Mouse (Mus musculus) urinary bladder, postnatal 10 days (tissue): ENCODE measurements around the gene Slc27a2.
"Not testable (repeated sequence)": the region's sequence is repeated elsewhere in the genome, so short reads cannot be mapped to it uniquely, and the experiment has no call there.

ENCODE experiments used
- DNase-seq: peaks from one replicate; pipeline ENCODE4 v3.0.0; 2022; ENCODE audit warnings: low spot score

Slc27a2 gene

GRCm38 (mm10) chr2:126606061-126606687, 54.0 kb downstream of the Slc27a2 start:
- no peak for DNase-seq

- DNase-seq, result no peak
Observed at GRCm38 (mm10) chr2:126606688-126607062, 54.5 kb downstream of the Slc27a2 start.

- no peak for DNase-seq
Observed at GRCm38 (mm10) chr2:126607553-126608203, 55.5 kb downstream of the Slc27a2 start.

GRCm38 (mm10) chr2:126609600-126609999, 57.4 kb downstream of the Slc27a2 start:
- not testable (repeated sequence) for DNase-seq

- no peak for DNase-seq
Observed at GRCm38 (mm10) chr2:126615355-126615754, 63.1 kb downstream of the Slc27a2 start.

- no peak for DNase-seq
Observed at GRCm38 (mm10) chr2:126618470-126619179, 66.4 kb downstream of the Slc27a2 start.

- DNase-seq, result no peak
Observed at GRCm38 (mm10) chr2:126619249-126619704, 67.1 kb downstream of the Slc27a2 start, which contains the start of gene Hdc. Gene Hdc (minus strand): TSS chr2:126619299.

- DNase-seq, result no peak
Observed at GRCm38 (mm10) chr2:126622455-126622854, 70.2 kb downstream of the Slc27a2 start.

GRCm38 (mm10) chr2:126623138-126623537, 70.9 kb downstream of the Slc27a2 start:
- no peak for DNase-seq

GRCm38 (mm10) chr2:126628455-126628995, 76.3 kb downstream of the Slc27a2 start:
- DNase-seq, result no peak

- DNase-seq, result no peak
Observed at GRCm38 (mm10) chr2:126633165-126633564, 81.0 kb downstream of the Slc27a2 start.

GRCm38 (mm10) chr2:126635939-126636823, 84.0 kb downstream of the Slc27a2 start:
- DNase-seq, result no peak
